Mouse (Mus musculus) granulocyte monocyte progenitor cell, adult 5-6 weeks (primary cell): ENCODE measurements around the gene Vmn1r67. TPM values are rescaled to one million over a fixed set of nuclear protein-coding genes. Genes with fewer than 3 reads are reported as not detected.

ENCODE experiments used
- ATAC-seq: replicated peaks from 2 replicates; pipeline ENCODE4 v1.8.0; 2016; ENCODE audit warnings: mild to moderate bottlenecking, moderate TSS enrichment, inconsistent platforms; ENCODE audit not compliant: poor library complexity, severe bottlenecking
- total RNA-seq, 2 experiments: library from RNA; stranded (forward) in 1 of 2; stranded (reverse) in 1 of 2; fragments of 200-712, 200-1000 nt in 1 of 2; fragments of >200 nt in 1 of 2; fragmentation: Nextera tagmentation in 1 of 2; gene quantifications; 2 replicates each; pipeline ENCODE4 v1.2.3; 2014 to 2017

Gene Vmn1r67
- total RNA-seq (2014; fragmentation: Nextera tagmentation) (not detected in 2 replicates), total RNA-seq (2017) (not detected in 2 replicates)

DNA sequence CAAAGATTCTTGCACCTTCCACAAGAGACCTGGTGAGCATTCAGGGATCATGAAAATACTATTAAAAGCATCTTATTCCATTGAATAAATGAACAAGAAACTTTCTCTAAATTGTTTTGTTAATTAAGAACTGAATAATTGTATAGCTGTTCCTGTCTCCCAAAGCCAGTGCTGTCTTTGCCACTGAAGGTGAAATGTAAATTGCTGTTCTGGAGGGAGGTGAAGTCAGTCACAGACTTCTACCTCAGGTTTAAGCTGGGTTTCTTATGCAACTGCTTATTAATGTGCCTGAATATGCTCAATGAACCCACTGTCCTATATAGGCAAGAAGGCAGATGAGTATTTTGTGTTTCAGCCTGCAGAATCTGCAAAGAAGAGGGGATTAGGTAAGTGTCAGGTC lies at the start of gene Vmn1r67:
Vmn1r67 (plus strand) TSS at position 301 of the 400 bp plus-strand sequence.
- ATAC-seq: no peak

DNA sequence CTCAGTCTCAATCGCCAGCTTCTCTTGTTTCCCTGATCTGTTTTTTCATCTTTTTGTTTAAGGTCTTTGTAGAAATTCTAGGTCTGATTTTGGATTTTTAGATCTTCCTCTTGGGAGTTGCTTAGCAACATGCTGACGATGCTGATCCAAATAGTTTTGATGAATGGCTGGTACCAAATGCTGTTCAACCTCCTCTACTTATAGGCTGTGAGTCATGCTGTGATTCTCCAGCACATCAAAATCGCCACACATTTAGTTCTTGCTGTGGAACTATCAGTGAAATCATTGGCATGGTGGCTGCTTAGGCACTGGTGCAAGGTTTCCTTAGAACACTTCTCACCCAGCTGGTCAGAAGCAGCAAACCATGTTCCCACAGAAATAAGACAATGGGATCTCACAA lies 15.0 kb downstream of the Vmn1r67 start:
- no peak for ATAC-seq

- no peak for ATAC-seq
Measured at GRCm38 (mm10) chr7:10479813-10480212, 36.7 kb downstream of the Vmn1r67 start.

DNA sequence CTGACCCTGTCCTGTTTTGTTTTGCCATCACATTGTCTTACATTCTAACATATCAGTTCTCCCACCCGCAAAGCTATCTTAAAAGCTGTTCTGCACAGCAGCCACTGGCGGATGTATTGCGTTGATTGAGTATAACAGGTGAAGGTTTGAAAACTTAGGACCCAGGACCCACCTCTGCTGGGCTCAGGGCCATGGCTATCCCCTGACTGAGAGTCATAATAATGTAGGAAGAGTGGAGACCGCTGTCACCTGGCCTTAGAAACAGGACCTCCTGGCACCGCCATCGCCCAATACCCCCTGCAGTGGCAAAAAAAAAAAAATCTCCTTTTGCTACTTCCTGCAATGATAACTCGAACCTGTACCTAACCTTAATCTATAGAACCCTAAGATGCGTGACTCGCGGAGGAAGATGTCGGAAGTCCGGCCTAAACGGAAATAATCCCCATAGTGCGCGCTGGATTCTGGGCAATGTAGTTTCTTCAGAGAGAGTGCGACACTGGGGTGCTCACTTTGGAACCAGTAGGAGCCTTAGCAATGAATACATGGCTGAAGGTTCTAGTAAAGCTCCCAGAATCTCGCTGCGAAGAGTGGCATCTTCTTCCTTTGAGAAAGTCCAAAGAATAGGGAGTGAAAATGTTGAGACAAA lies 37.6 kb downstream of the Vmn1r67 start:
- ATAC-seq: no peak

GRCm38 (mm10) chr7:10494786-10495521 lies 51.8 kb downstream of the Vmn1r67 start, which contains the start of gene Zik1:
TSS of gene Zik1 (minus strand) at chr7:10495394.
- ATAC-seq: peak; percentile 99

GRCm38 (mm10) chr7:10495578-10495977 lies 52.4 kb downstream of the Vmn1r67 start:
- ATAC-seq: no peak

Other genes starting within 250 kb of the Vmn1r67 start
- gene Vmn1r66, start 165.3 kb upstream of the Vmn1r67 start, total RNA-seq (2014; fragmentation: Nextera tagmentation): not detected in 2 replicates
- not detected in 2 replicates for gene Vmn1r66, start 165.3 kb upstream of the Vmn1r67 start, total RNA-seq (2017)
- 2.6 and 4.4 TPM in 2 replicates for gene Zik1, start 52.1 kb downstream of the Vmn1r67 start, total RNA-seq (2014; fragmentation: Nextera tagmentation)
- 1.9 and 2.4 TPM in 2 replicates for gene Zik1, start 52.1 kb downstream of the Vmn1r67 start, total RNA-seq (2017)
- not detected in 2 replicates for gene Vmn1r68, start 115.2 kb downstream of the Vmn1r67 start, total RNA-seq (2014; fragmentation: Nextera tagmentation)
- not detected in 2 replicates for gene Vmn1r68, start 115.2 kb downstream of the Vmn1r67 start, total RNA-seq (2017)
- not detected in 2 replicates for gene Vmn1r69, start 170.3 kb downstream of the Vmn1r67 start, total RNA-seq (2014; fragmentation: Nextera tagmentation)
- not detected in 2 replicates for gene Vmn1r69, start 170.3 kb downstream of the Vmn1r67 start, total RNA-seq (2017)
- not detected in 2 replicates for gene Vmn1r70, start 188.2 kb downstream of the Vmn1r67 start, total RNA-seq (2014; fragmentation: Nextera tagmentation)
- not detected in 2 replicates for gene Vmn1r70, start 188.2 kb downstream of the Vmn1r67 start, total RNA-seq (2017)
- not detected in 2 replicates for gene Nlrp4b, start 244.5 kb downstream of the Vmn1r67 start, total RNA-seq (2014; fragmentation: Nextera tagmentation)
- gene Nlrp4b, start 244.5 kb downstream of the Vmn1r67 start, total RNA-seq (2017): not detected in 2 replicates